ENCODE assay signal across 8 mouse cellular contexts in genomic region chr11:109648510-109648909, GRCm38 (mm10). TPM values are rescaled to one million over a fixed set of nuclear protein-coding genes. Genes with fewer than 3 reads are reported as not detected.
A peak's percentile ranks its signal among the peaks of the same experiment; 100 is the strongest.
DNase-seq lines count a peak whose midpoint lies in the region; ATAC-seq lines count a peak whose summit lies in the region.

No protein-coding gene starts in this region.

- no peaks in the 10 kb centered on the region for H3K9me3 ChIP-seq in liver, embryonic 12.5 days (replicated peaks)

- no peak for ATAC-seq in liver, embryonic 12.5 days

- H3K4me2 ChIP-seq in liver, embryonic 12.5 days = peak overlapping the region; percentile 94; the same call in 1 of the 2 replicates

- peaks cover 44% of the 10 kb centered on the region for H3K4me1 ChIP-seq in liver, embryonic 12.5 days

- no peak overlapping the region for H3K27ac ChIP-seq in liver, embryonic 12.5 days

- intact Hi-C loops in heart, postnatal 10 days (cut with DNase I) = no loop called here

- WGBS in liver, embryonic 12.5 days (ENCODE audit: insufficient replicate concordance) = 19% methylated on average over 7 of the region's 7 CpGs

- no peak for DNase-seq in liver
- DNase-seq in cerebellum, postnatal 14 days = peak; percentile 71 to 80
- peak; percentile 78 for DNase-seq in heart, postnatal 10 days
- peak; percentile 79 for DNase-seq in lung, postnatal 10 days
- no peak for DNase-seq in thymus, adult 18-20 months
- no peak for DNase-seq in spleen, postnatal 10 days (ENCODE audit: low spot score in 2 of 2)
- no peak for DNase-seq in adrenal gland, postnatal 4 days (ENCODE audit: low spot score in 2 of 2)

- H3K4me3 ChIP-seq in liver, embryonic 12.5 days = no peak overlapping the region

- H3K27me3 ChIP-seq in liver, embryonic 12.5 days (replicated peaks) = peaks cover 27% of the 10 kb centered on the region

- no peak overlapping the region for H3K9ac ChIP-seq in liver, embryonic 12.5 days

- peaks cover 5% of the 10 kb centered on the region for H3K36me3 ChIP-seq in liver, embryonic 12.5 days

RNA-seq across cellular contexts. Expression of gene Prkar1a, which starts 0.7 kb away (rescaled TPM):
- polyA plus RNA-seq in liver, embryonic 12.5 days (2016; fragmentation: Nextera tagmentation; extraction: Ambion mirVana) = 165 and 171 TPM in 2 replicates
- total RNA-seq in heart, postnatal 10 days (2021) = 100 to 1,000 TPM; 550 to 591 TPM
- total RNA-seq in adrenal gland, postnatal 4 days (2021) = 100 to 1,000 TPM; 428 to 430 TPM

RNA-seq across cellular contexts. Expression of gene Wipi1, which starts 36.7 kb away (rescaled TPM):
- polyA plus RNA-seq in liver, embryonic 12.5 days (2016; fragmentation: Nextera tagmentation; extraction: Ambion mirVana) = 31.7 and 33.5 TPM in 2 replicates
- 100 to 1,000 TPM; 101 to 112 TPM for total RNA-seq in heart, postnatal 10 days (2021)
- 10 to 100 TPM; 51.9 to 53.1 TPM for total RNA-seq in adrenal gland, postnatal 4 days (2021)

Comparison
In these comparisons a context has a peak if more than half of its experiments do, and no peak if none do; other contexts are left out.
1. DNase-seq: peak in cerebellum, postnatal 14 days (2 of 2), heart, postnatal 10 days (2 of 2) and lung, postnatal 10 days (single experiment); none in liver (single experiment), thymus, adult 18-20 months (0 of 2), spleen, postnatal 10 days (0 of 2) and adrenal gland, postnatal 4 days (0 of 2).